Mouse (Mus musculus) ovary, adult 18-20 months (tissue): ENCODE results near the gene Usp18.

Experiments used
- DNase-seq: peaks from one replicate; pipeline ENCODE4 v3.0.0; 2022; ENCODE audit warnings: low spot score, mixed read lengths

Usp18 gene

GRCm38 (mm10) chr6:121224993-121225392, 20.7 kb upstream of the Usp18 start:
- DNase-seq: no peak

- DNase-seq: no peak
These were observed 19.7 kb upstream of the Usp18 start for GRCm38 (mm10) chr6:121226043-121226442.

- no peak for DNase-seq
These were observed 19.0 kb upstream of the Usp18 start for GRCm38 (mm10) chr6:121226744-121227143.

GRCm38 (mm10) chr6:121228421-121228820, 17.3 kb upstream of the Usp18 start:
- DNase-seq: no peak

GRCm38 (mm10) chr6:121232652-121233051, 13.1 kb upstream of the Usp18 start:
- DNase-seq: no peak

- no peak for DNase-seq
These were observed 9.3 kb upstream of the Usp18 start for GRCm38 (mm10) chr6:121236386-121236785.

- DNase-seq: no peak
These were observed 7.5 kb upstream of the Usp18 start for GRCm38 (mm10) chr6:121238209-121238608.

- DNase-seq: no peak
These were observed 3.9 kb upstream of the Usp18 start for GRCm38 (mm10) chr6:121241780-121242179.

GRCm38 (mm10) chr6:121243161-121243560, 2.5 kb upstream of the Usp18 start:
- no peak for DNase-seq

- DNase-seq: no peak
These were observed 293 bp downstream of the Usp18 start for GRCm38 (mm10) chr6:121246037-121246361.

GRCm38 (mm10) chr6:121250406-121250805, 4.7 kb downstream of the Usp18 start:
- DNase-seq: no peak

GRCm38 (mm10) chr6:121251256-121251655, 5.5 kb downstream of the Usp18 start:
- DNase-seq: no peak

- DNase-seq: peak; percentile 14
These were observed 14.8 kb downstream of the Usp18 start for GRCm38 (mm10) chr6:121260548-121260947.

GRCm38 (mm10) chr6:121261233-121261632, 15.5 kb downstream of the Usp18 start:
- DNase-seq: no peak

GRCm38 (mm10) chr6:121262004-121262403, 16.3 kb downstream of the Usp18 start:
- no peak for DNase-seq

GRCm38 (mm10) chr6:121262496-121262895, 16.8 kb downstream of the Usp18 start:
- DNase-seq: no peak

GRCm38 (mm10) chr6:121270156-121270555, 24.4 kb downstream of the Usp18 start:
- DNase-seq: no peak

- no peak for DNase-seq
These were observed 26.0 kb downstream of the Usp18 start for GRCm38 (mm10) chr6:121271707-121272074.

GRCm38 (mm10) chr6:121272075-121272800, 26.5 kb downstream of the Usp18 start:
- peak; percentile 45 for DNase-seq

- no peak for DNase-seq
These were observed 28.6 kb downstream of the Usp18 start for GRCm38 (mm10) chr6:121274356-121274755.

GRCm38 (mm10) chr6:121284132-121284531, 38.4 kb downstream of the Usp18 start:
- no peak for DNase-seq

GRCm38 (mm10) chr6:121299317-121299716, 53.6 kb downstream of the Usp18 start:
- DNase-seq: no peak

- no peak for DNase-seq
These were observed 54.2 kb downstream of the Usp18 start, which contains the start of gene Slc6a13 for GRCm38 (mm10) chr6:121299954-121300353. Slc6a13 (plus strand) TSS chr6:121300227.

GRCm38 (mm10) chr6:121300504-121300903, 54.8 kb downstream of the Usp18 start:
- DNase-seq: no peak
